In the genomic region with DNA sequence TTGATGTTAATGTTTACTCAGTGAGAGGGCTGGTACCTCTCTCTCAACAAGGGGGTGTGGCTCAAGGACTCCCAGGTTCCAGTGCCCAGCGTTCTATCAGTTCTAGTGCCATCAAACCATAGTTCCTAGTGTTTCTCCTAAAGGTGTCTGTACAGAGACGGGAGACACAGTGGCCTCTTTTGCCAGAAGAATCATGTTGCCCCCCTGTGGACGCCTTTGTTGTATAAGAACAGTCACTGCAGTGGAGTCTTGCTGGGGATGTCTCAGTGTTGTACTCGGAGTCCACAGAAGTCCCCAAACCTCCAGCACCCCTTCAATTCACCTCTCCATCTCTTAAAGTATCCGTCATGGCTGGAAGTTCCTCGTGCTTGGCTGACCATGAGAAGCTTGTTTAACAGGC, we compare ENCODE assay signal across 11 mouse cellular contexts.
A peak's percentile ranks its signal among the peaks of the same experiment; 100 is the strongest.
DNase-seq lines count a peak whose midpoint lies in the region; ATAC-seq and TF ChIP-seq lines count a peak whose summit lies in the region.
"Had no signal": no experiment of that assay in that cellular context is flagged by ENCODE, and none has a peak within 500 bp of the region (broad histone marks: within the 10 kb centered on the region; RNA-seq: fewer than 3 reads in every experiment).

No protein-coding gene starts in this region.

- intact Hi-C loops in gastrocnemius, postnatal 14 days (cut with DNase I; ENCODE audit: low total_unique reads) = no loop called here

- H3K9ac ChIP-seq in lung, embryonic 14.5 days = no peak overlapping the region
- H3K9ac ChIP-seq: limb, embryonic 12.5 days had no signal

- no peak overlapping the region for H3K4me2 ChIP-seq in lung, embryonic 14.5 days
- H3K4me2 ChIP-seq: limb, embryonic 12.5 days had no signal

- H3K27me3 ChIP-seq in lung, embryonic 14.5 days (ENCODE audit: insufficient read depth, low read length) = no peaks in the 10 kb centered on the region
- H3K27me3 ChIP-seq: limb, embryonic 12.5 days had no signal

- H3K36me3 ChIP-seq in lung, embryonic 14.5 days (ENCODE audit: insufficient read depth) = no peaks in the 10 kb centered on the region
- H3K36me3 ChIP-seq: heart, embryonic 10.5 days; limb, embryonic 12.5 days had no signal

- peak; percentile 17; the same call in 1 of the 2 replicates for TF ChIP-seq CTCF in lung, embryonic 14.5 days (IDR thresholded peaks at IDR 0.05; ENCODE audit: low read depth)

- no peaks in the 10 kb centered on the region for H3K4me1 ChIP-seq in lung, embryonic 14.5 days (ENCODE audit: insufficient read depth)
- H3K4me1 ChIP-seq: heart, embryonic 10.5 days; limb, embryonic 12.5 days had no signal

- no peaks in the 10 kb centered on the region for H3K9me3 ChIP-seq in lung, embryonic 14.5 days (ENCODE audit: low read depth, low read length)
- H3K9me3 ChIP-seq: heart, embryonic 10.5 days; limb, embryonic 12.5 days had no signal

- peak; percentile 8 for DNase-seq in gastrocnemius, postnatal 14 days
- DNase-seq in gastrocnemius, adult 18-20 months (ENCODE audit: low spot score) = no peak
- peak; percentile 51 for DNase-seq in lung, embryonic 14.5 days
- no peak for DNase-seq in lung, postnatal 25 days (ENCODE audit: low spot score)
- peak; percentile 72 for DNase-seq in NIH3T3 (ENCODE audit: low read depth)
- DNase-seq in retina, embryonic 14.5 days (ENCODE audit: low spot score) = peak; percentile 67
- no peak for DNase-seq in cerebellum, adult 18-20 months
- DNase-seq: cerebellum, adult 8-10 months; gastrocnemius, adult 2 months had no signal

- 32% methylated on average over 6 of the region's 6 CpGs for WGBS in lung, embryonic 14.5 days

- ATAC-seq in lung, embryonic 14.5 days (ENCODE audit: insufficient read depth) = no peak

- no peak overlapping the region for H3K27ac ChIP-seq in lung, embryonic 14.5 days (ENCODE audit: low read depth)
- H3K27ac ChIP-seq: gastrocnemius, adult 2 months; heart, embryonic 10.5 days; limb, embryonic 12.5 days had no signal

- H3K4me3 ChIP-seq in lung, embryonic 14.5 days (ENCODE audit: low read depth, low read length) = no peak overlapping the region
- H3K4me3 ChIP-seq: gastrocnemius, adult 2 months; heart, embryonic 10.5 days; limb, embryonic 12.5 days had no signal

Comparison
In these comparisons a context has a peak if more than half of its experiments do, and no peak if none do; other contexts are left out.
1. DNase-seq: peak in gastrocnemius, postnatal 14 days (single experiment), lung, embryonic 14.5 days (single experiment), NIH3T3 (single experiment) and retina, embryonic 14.5 days (single experiment); none in gastrocnemius, adult 18-20 months (single experiment), lung, postnatal 25 days (single experiment) and cerebellum, adult 18-20 months (0 of 2).